Mouse (Mus musculus): ENCODE data around the gene B230307C23Rik. TPM values are rescaled to one million over a fixed set of nuclear protein-coding genes. Genes with fewer than 3 reads are reported as not detected.
"Not testable (repeated sequence)": the region's sequence is repeated elsewhere in the genome, so short reads cannot be mapped to it uniquely, and the experiment has no call there.

The B230307C23Rik gene
- polyA plus RNA-seq, 1 experiment from 2014 or later: 20.5 TPM

GRCm38 (mm10) chr16:98041676-98042075 lies 44.6 kb downstream of the B230307C23Rik start:
- DNase-seq (ENCODE audit: extremely low spot score, low spot score): no peak
- H3K9me3 ChIP-seq: peaks cover 44% of the 10 kb centered on the region; the same call in 1 of the 2 replicates
- H3K27me3 ChIP-seq (ENCODE audit: poor library complexity, severe bottlenecking): no peaks in the 10 kb centered on the region
- 81% methylated on average over 2 of the region's 2 CpGs for WGBS
- H3K4me3 ChIP-seq: no peak overlapping the region
- peaks cover 72% of the 10 kb centered on the region for H3K36me3 ChIP-seq (replicated peaks)
- H3K4me1 ChIP-seq: no peaks in the 10 kb centered on the region
- no peak overlapping the region for H3K27ac ChIP-seq

- Histone ChIP-seq H3K36me3 (replicated peaks) (peaks cover 62% of the 10 kb centered on the region), H3K4me1 (peaks cover 13% of the 10 kb centered on the region), H3K9me3 (peaks cover 56% of the 10 kb centered on the region)
- not testable (repeated sequence) for H3K27me3 ChIP-seq (ENCODE audit: poor library complexity, severe bottlenecking); DNase-seq (ENCODE audit: extremely low spot score, low spot score); H3K4me3 ChIP-seq; H3K27ac ChIP-seq
- WGBS: 93% methylated on average over 3 of the region's 3 CpGs
These were observed 82.3 kb downstream of the B230307C23Rik start for GRCm38 (mm10) chr16:98079382-98079781.

DNA sequence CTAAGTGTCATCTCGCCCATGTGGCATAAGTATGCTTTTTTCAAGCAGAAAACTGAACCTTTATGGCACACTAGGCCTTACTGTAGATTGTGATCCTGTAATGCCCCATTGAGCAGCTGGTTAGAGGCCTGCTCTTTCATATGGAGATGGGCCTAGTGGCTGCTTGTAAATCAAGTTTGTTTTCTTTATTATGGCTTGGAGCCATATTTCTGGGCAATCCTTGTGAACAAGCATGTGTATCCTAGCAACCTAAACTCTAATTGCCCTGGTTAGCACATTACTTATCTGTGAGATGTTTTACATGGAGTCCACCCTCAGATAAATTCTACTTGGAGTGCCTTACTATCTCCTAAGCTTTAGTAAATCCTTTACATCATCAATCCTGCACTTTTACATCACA lies 84.0 kb downstream of the B230307C23Rik start:
- WGBS: 90% methylated on average over 1 of the region's 1 CpGs
- H3K27me3 ChIP-seq (ENCODE audit: poor library complexity, severe bottlenecking); DNase-seq (ENCODE audit: extremely low spot score, low spot score): not testable (repeated sequence)
- peaks cover 13% of the 10 kb centered on the region for H3K4me1 ChIP-seq
- H3K27ac ChIP-seq: peak overlapping the region; percentile 93; the same call in 1 of the 2 replicates
- peaks cover 45% of the 10 kb centered on the region for H3K36me3 ChIP-seq (replicated peaks)
- H3K4me3 ChIP-seq: peak overlapping the region; percentile 79
- H3K9me3 ChIP-seq: peaks cover 39% of the 10 kb centered on the region

Other genes with a start within 250 kb of the B230307C23Rik start
- 3.5 and 3.6 TPM in 2 replicates for gene Ripk4, start 233.5 kb upstream of the B230307C23Rik start, polyA plus RNA-seq (2016; fragmentation: Nextera tagmentation; extraction: Ambion mirVana)
- gene Prdm15, start 145.5 kb upstream of the B230307C23Rik start, polyA plus RNA-seq (2016; fragmentation: Nextera tagmentation; extraction: Ambion mirVana): 15.8 and 16.0 TPM in 2 replicates
- 11.7 and 16.1 TPM in 2 replicates for gene C2cd2, start 34.7 kb upstream of the B230307C23Rik start, polyA plus RNA-seq (2016; fragmentation: Nextera tagmentation; extraction: Ambion mirVana)
- gene Zbtb21, start 34.7 kb upstream of the B230307C23Rik start, polyA plus RNA-seq (2016; fragmentation: Nextera tagmentation; extraction: Ambion mirVana): 15.9 and 17.4 TPM in 2 replicates
- 39.2 and 42.5 TPM in 2 replicates for gene A630089N07Rik, start 85.1 kb downstream of the B230307C23Rik start, polyA plus RNA-seq (2016; fragmentation: Nextera tagmentation; extraction: Ambion mirVana)